9 mouse cellular contexts compared by ENCODE assay signal in the genomic region with DNA sequence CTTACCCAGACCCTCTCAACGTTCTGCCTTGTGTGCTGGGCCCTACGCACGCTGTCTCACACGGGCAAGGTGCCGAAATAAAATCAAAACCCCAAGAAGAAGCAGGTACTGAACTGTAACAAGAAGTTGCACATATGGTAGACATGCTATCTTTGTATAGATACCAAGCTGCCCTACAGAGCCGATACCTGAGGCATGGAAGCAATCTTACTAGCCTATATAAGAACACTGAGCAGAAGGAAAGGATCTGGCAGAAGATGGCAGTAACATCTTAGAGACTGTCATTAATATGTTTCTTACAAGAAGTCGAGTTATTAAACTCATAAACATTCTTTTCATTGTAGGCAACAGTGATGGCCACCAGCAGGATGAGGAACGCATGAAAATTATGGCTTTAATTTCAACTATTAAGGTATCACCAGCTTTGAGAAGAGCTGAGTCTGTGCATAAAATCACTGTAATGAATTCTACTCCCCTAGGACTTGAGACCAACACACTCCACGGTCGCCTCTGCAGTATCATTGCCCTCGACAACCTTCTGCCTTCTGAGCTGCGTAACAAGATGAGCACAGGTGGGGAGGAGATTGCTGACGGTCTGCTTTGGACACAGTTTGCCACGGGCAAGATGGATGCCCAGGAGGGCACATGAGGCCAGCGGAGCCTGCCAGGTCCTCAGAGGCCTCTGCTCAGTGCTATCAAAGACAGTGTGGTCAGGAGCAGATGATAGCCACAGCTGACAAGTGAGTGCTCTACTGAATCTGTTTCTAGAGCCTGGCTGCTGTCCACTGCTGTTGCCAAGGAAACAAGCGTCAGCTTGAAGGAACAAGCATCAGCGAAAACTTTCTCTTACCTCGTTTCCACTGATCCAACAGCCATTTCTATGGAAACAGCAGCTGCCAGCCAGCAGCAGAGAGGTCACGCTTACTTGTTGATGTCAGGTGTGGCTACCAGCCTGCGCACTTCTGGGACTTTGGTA.
DNase-seq lines count a peak whose midpoint lies in the region; ATAC-seq lines count a peak whose summit lies in the region.
"Had no signal": no experiment of that assay in that cellular context is flagged by ENCODE, and none has a peak within 500 bp of the region (broad histone marks: within the 10 kb centered on the region; RNA-seq: fewer than 3 reads in every experiment).

No protein-coding gene starts in this region.

- no peaks in the 10 kb centered on the region for H3K4me1 ChIP-seq in forebrain, embryonic 14.5 days (ENCODE audit: control insufficient read depth, insufficient read depth, low read length)
- peaks cover 7% of the 10 kb centered on the region for H3K4me1 ChIP-seq in forebrain, embryonic 15.5 days
- H3K4me1 ChIP-seq in midbrain, embryonic 11.5 days (ENCODE audit: control insufficient read depth, insufficient read depth, low read length), result no peaks in the 10 kb centered on the region
- H3K4me1 ChIP-seq: lung, embryonic 15.5 days had no signal

- no peak; the same call in 1 of the 2 replicates for ATAC-seq in forebrain, embryonic 14.5 days
- ATAC-seq in forebrain, embryonic 15.5 days (replicated peaks), result no peak
- ATAC-seq in midbrain, embryonic 11.5 days (ENCODE audit: low FRiP score), result no peak
- no peak for ATAC-seq in megakaryocyte-erythroid progenitor cell, adult 5-6 weeks (replicated peaks; ENCODE audit: low FRiP score, low TSS enrichment, poor library complexity, severe bottlenecking)

- WGBS in forebrain, embryonic 14.5 days, result 82% methylated on average over 20 of the region's 20 CpGs
- WGBS in forebrain, embryonic 15.5 days, result 77% methylated on average over 20 of the region's 20 CpGs
- WGBS in midbrain, embryonic 11.5 days, result 77% methylated on average over 20 of the region's 20 CpGs

- no peak overlapping the region for H3K4me3 ChIP-seq in forebrain, embryonic 14.5 days (ENCODE audit: low read depth, low read length)
- no peak overlapping the region for H3K4me3 ChIP-seq in forebrain, embryonic 15.5 days
- H3K4me3 ChIP-seq in midbrain, embryonic 11.5 days (ENCODE audit: low read depth, low read length), result no peak overlapping the region
- H3K4me3 ChIP-seq: lung, embryonic 15.5 days had no signal

- H3K27me3 ChIP-seq in forebrain, embryonic 14.5 days (replicated peaks; ENCODE audit: control insufficient read depth, insufficient read depth, low read length), result no peaks in the 10 kb centered on the region
- no peaks in the 10 kb centered on the region for H3K27me3 ChIP-seq in forebrain, embryonic 15.5 days
- H3K27me3 ChIP-seq in midbrain, embryonic 11.5 days (ENCODE audit: control insufficient read depth, insufficient read depth, low read length), result no peaks in the 10 kb centered on the region
- H3K27me3 ChIP-seq: lung, embryonic 15.5 days had no signal

- H3K27ac ChIP-seq in forebrain, embryonic 14.5 days (ENCODE audit: low read depth, low read length), result no peak overlapping the region
- no peak overlapping the region for H3K27ac ChIP-seq in forebrain, embryonic 15.5 days (replicated peaks)
- no peak overlapping the region for H3K27ac ChIP-seq in midbrain, embryonic 11.5 days (ENCODE audit: low read depth, low read length)
- H3K27ac ChIP-seq: lung, embryonic 15.5 days had no signal

- H3K9ac ChIP-seq in forebrain, embryonic 14.5 days (ENCODE audit: low read length), result no peak overlapping the region
- H3K9ac ChIP-seq in forebrain, embryonic 15.5 days (replicated peaks), result no peak overlapping the region
- no peak overlapping the region for H3K9ac ChIP-seq in midbrain, embryonic 11.5 days (ENCODE audit: low read length)
- H3K9ac ChIP-seq: lung, embryonic 15.5 days had no signal

- DNase-seq in forebrain, embryonic 14.5 days (ENCODE audit: low spot score), result peak; percentile 60
- peak; percentile 19 for DNase-seq in Muller cell, postnatal 12 days (ENCODE audit: inconsistent ontology term)
- DNase-seq in frontal cortex, postnatal 25 days (ENCODE audit: low spot score in 2 of 2), result peak; percentile 23 to 35
- peak; percentile 75 for DNase-seq in midbrain, embryonic 11.5 days (ENCODE audit: low spot score, missing footprints)
- DNase-seq in spleen, postnatal 36 days (ENCODE audit: low spot score in 2 of 2), result no peak
- no peak for DNase-seq in kidney, postnatal 14 days

- no peaks in the 10 kb centered on the region for H3K36me3 ChIP-seq in forebrain, embryonic 14.5 days (ENCODE audit: control insufficient read depth, insufficient read depth, low read length)
- no peaks in the 10 kb centered on the region for H3K36me3 ChIP-seq in forebrain, embryonic 15.5 days
- H3K36me3 ChIP-seq in midbrain, embryonic 11.5 days (ENCODE audit: control insufficient read depth, insufficient read depth, low read length), result no peaks in the 10 kb centered on the region
- H3K36me3 ChIP-seq: lung, embryonic 15.5 days had no signal

- no peak overlapping the region for H3K4me2 ChIP-seq in forebrain, embryonic 14.5 days (ENCODE audit: low read length)
- no peak overlapping the region for H3K4me2 ChIP-seq in forebrain, embryonic 15.5 days (replicated peaks)
- H3K4me2 ChIP-seq in midbrain, embryonic 11.5 days, result no peak overlapping the region
- H3K4me2 ChIP-seq: lung, embryonic 15.5 days had no signal

- H3K9me3 ChIP-seq in forebrain, embryonic 14.5 days (replicated peaks; ENCODE audit: control insufficient read depth, low read length), result no peaks in the 10 kb centered on the region
- H3K9me3 ChIP-seq in forebrain, embryonic 15.5 days, result no peaks in the 10 kb centered on the region
- H3K9me3 ChIP-seq in midbrain, embryonic 11.5 days (ENCODE audit: control insufficient read depth, low read length), result no peaks in the 10 kb centered on the region
- H3K9me3 ChIP-seq: lung, embryonic 15.5 days had no signal

Comparison
In these comparisons a context has a peak if more than half of its experiments do, and no peak if none do; other contexts are left out.
1. DNase-seq: peak in forebrain, embryonic 14.5 days (single experiment), Muller cell, postnatal 12 days (single experiment), frontal cortex, postnatal 25 days (2 of 2) and midbrain, embryonic 11.5 days (single experiment); none in spleen, postnatal 36 days (0 of 2) and kidney, postnatal 14 days (single experiment).